Mouse (Mus musculus): ENCODE results near the gene Tmem179b. TPM values are rescaled to one million over a fixed set of nuclear protein-coding genes. Genes with fewer than 3 reads are reported as not detected.

The Tmem179b gene
- polyA plus RNA-seq, 1 experiment from 2014 or later, result 45.7 TPM

DNA sequence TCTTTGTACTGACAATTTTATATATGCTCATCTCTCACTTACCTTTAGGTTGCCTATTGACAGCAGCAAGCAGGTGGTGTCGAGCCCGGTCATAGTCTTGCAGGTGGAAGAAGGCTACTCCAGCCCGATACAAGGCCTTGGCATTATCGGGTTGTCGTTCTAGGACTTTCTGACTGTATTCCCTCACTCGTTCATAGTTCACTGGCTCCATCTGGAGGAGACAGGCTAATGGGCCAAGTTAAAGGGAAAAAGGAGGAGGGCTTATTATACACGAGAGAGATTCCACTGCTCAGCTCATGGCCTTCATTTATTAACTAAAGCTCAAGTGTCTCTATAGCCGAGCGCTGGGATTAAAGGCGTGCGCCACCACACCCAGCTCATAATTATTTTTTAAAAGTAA, 41.5 kb upstream of the Tmem179b start:
- no peak overlapping the region for H3K4me3 ChIP-seq (ENCODE audit: low read depth, low read length)
- H3K4me1 ChIP-seq (ENCODE audit: control insufficient read depth, insufficient read depth, low read length), result peaks cover 17% of the 10 kb centered on the region
- no peak for DNase-seq (ENCODE audit: low spot score, missing footprints)
- H3K9ac ChIP-seq (ENCODE audit: low read length), result no peak overlapping the region
- ATAC-seq (ENCODE audit: low FRiP score), result no peak
- H3K4me2 ChIP-seq, result no peak overlapping the region
- no peaks in the 10 kb centered on the region for H3K27me3 ChIP-seq (ENCODE audit: control insufficient read depth, insufficient read depth, low read length)
- H3K9me3 ChIP-seq (ENCODE audit: control insufficient read depth, low read length), result no peaks in the 10 kb centered on the region
- peaks cover 12% of the 10 kb centered on the region; the same call in 1 of the 2 replicates for H3K36me3 ChIP-seq (ENCODE audit: control insufficient read depth, insufficient read depth, low read length)
- no peak overlapping the region for H3K27ac ChIP-seq (ENCODE audit: low read depth, low read length)
- WGBS, result 83% methylated on average over 11 of the region's 11 CpGs

DNA sequence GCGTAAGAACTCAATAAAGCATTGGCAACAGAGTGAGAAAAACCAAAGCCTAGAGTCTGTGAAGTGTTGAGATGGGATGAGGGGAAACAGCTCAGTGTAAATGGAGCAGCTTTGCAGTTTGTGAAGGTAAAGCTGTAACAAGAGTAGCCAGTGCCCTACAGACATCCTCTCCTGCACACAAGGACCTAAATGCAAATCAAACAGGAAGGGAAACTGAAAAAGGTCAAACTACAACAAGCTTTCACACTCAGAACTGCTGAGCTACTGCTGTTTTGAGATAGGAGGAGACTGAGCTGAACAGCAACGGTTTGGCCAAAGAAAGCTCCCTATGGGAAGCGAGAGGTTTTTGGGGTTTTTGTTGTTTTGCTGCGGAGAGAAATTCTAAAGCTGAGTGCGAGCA, 32.5 kb upstream of the Tmem179b start:
- ATAC-seq (ENCODE audit: low FRiP score) (no peak), DNase-seq (ENCODE audit: low spot score, missing footprints) (no peak)
- Histone ChIP-seq H3K9me3 (ENCODE audit: control insufficient read depth, low read length) (no peaks in the 10 kb centered on the region), H3K27ac (ENCODE audit: low read depth, low read length) (no peak overlapping the region), H3K9ac (ENCODE audit: low read length) (no peak overlapping the region), H3K36me3 (ENCODE audit: control insufficient read depth, insufficient read depth, low read length) (peaks cover 21% of the 10 kb centered on the region; the same call in 1 of the 2 replicates), H3K4me1 (ENCODE audit: control insufficient read depth, insufficient read depth, low read length) (peaks cover 4% of the 10 kb centered on the region), H3K4me3 (ENCODE audit: low read depth, low read length) (no peak overlapping the region), H3K4me2 (no peak overlapping the region), H3K27me3 (ENCODE audit: control insufficient read depth, insufficient read depth, low read length) (no peaks in the 10 kb centered on the region)
- WGBS, result 95% methylated on average over 5 of the region's 5 CpGs

DNA sequence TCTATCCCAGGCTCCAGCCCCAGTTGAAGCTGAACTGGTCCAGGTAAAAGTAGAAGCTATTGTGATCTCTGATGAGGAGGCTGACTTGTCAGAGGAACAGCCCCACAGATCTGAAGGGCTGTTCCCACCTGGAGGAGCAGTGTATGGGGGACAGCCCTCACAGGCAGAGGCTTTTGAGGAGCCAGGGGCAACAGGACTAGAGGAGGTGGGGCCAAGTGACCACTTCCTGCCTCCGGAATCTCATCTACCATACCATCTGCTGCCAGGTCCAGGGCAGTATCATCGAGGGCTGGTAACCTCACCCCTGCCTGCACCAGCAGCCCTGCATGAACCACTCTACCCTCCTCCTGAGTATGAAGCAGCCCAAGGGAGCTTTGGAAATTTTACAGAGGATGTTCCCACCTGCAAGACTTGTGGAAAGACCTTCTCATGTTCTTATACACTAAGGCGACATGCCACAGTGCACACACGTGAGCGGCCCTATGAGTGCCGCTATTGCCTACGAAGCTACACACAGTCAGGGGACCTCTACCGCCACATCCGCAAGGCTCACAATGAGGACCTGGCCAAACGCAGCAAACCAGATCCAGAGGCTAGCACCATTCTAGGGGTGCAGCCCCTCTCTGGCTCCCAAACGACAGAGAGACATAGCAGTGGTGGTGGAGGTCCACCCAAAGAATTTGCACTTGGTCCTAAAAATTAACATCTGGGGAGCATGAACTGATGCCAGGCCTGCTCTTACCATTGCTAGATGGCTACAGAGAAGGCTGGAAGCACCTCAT, 29.8 kb upstream of the Tmem179b start:
- Histone ChIP-seq H3K9ac (ENCODE audit: low read length) (no peak overlapping the region), H3K4me1 (ENCODE audit: control insufficient read depth, insufficient read depth, low read length) (peaks cover 8% of the 10 kb centered on the region), H3K36me3 (ENCODE audit: control insufficient read depth, insufficient read depth, low read length) (peaks cover 8% of the 10 kb centered on the region; the same call in 1 of the 2 replicates), H3K4me2 (no peak overlapping the region), H3K27ac (ENCODE audit: low read depth, low read length) (no peak overlapping the region), H3K4me3 (ENCODE audit: low read depth, low read length) (no peak overlapping the region), H3K27me3 (ENCODE audit: control insufficient read depth, insufficient read depth, low read length) (no peaks in the 10 kb centered on the region), H3K9me3 (ENCODE audit: control insufficient read depth, low read length) (no peaks in the 10 kb centered on the region)
- 95% methylated on average over 11 of the region's 11 CpGs for WGBS
- DNase-seq (ENCODE audit: low spot score, missing footprints) (no peak), ATAC-seq (ENCODE audit: low FRiP score) (no peak)

DNA sequence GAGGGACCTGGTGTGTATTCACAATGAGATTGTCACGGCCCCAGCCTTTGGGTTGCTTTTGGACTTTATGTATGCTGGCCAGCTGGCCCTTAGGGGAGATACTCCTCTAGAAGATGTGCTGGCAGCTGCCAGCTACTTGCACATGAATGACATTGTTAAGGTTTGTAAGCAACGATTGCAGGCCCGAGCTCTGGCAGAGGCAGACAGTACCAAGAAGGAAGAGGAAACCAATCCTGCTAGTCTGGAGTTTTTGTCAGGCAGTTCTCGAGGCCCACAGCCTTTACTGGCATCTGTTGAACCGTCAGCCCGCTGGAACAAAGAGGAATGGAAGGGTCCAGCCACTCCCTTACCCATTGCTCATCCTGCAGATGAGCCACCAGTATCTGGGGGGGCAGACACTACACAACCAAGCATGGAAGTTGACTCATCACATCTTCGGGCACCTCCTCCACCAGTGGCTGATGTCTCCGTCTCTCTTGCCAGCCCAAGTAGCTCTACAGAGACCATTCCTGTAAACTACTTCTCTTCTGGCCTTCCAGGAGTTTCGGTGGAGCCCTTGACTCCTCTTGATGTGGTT, 29.0 kb upstream of the Tmem179b start:
- H3K4me1 ChIP-seq (ENCODE audit: control insufficient read depth, insufficient read depth, low read length), result peaks cover 8% of the 10 kb centered on the region
- H3K27me3 ChIP-seq (ENCODE audit: control insufficient read depth, insufficient read depth, low read length), result no peaks in the 10 kb centered on the region
- peaks cover 8% of the 10 kb centered on the region; the same call in 1 of the 2 replicates for H3K36me3 ChIP-seq (ENCODE audit: control insufficient read depth, insufficient read depth, low read length)
- no peak overlapping the region for H3K4me3 ChIP-seq (ENCODE audit: low read depth, low read length)
- WGBS, result 89% methylated on average over 9 of the region's 9 CpGs
- peak overlapping the region; percentile 33; the same call in 1 of the 2 replicates for H3K9ac ChIP-seq (ENCODE audit: low read length)
- no peak overlapping the region for H3K27ac ChIP-seq (ENCODE audit: low read depth, low read length)
- ATAC-seq (ENCODE audit: low FRiP score) (no peak), DNase-seq (ENCODE audit: low spot score, missing footprints) (no peak)
- H3K4me2 ChIP-seq, result peak overlapping the region; percentile 49
- no peaks in the 10 kb centered on the region for H3K9me3 ChIP-seq (ENCODE audit: control insufficient read depth, low read length)

DNA sequence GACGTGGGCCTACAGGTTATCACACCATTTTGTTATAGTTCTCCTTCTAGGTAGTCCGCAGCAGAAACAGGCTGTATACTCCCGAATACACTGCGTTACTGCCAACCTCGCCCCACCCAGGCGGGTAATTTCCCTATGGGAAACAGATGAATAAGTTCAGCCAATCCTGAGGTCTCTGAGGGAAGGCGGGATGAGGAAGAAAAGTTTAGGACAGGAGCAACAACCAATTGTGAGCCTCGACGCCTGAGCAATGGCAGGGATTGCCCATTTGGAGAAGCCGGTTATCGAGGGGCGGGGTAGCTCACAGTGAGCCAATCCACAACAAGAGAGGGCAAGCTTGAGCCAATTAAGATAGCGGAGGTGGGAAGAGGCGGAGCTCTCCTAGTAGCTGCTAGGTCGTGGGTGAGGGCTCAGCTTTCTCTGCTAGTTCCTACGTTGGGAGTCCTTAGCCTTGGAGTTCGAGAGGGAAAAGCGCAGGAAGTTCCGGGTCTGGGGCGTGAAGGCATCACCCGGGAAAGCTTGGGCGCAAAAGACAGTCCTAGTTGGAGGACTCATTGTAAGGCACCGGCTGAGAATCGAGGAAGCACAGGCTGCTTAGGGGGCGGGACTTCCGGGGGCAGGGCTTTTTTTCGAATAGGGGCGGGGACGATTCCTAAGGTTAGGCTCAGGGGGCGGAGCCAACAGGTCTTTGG, 28.0 kb upstream of the Tmem179b start, which contains the start of gene Zbtb3:
Gene Zbtb3, plus strand, starts transcription at position 426 of the 692 bp plus-strand sequence.
- under 1% methylated on average over 30 of the region's 30 CpGs for WGBS
- Histone ChIP-seq H3K4me1 (ENCODE audit: control insufficient read depth, insufficient read depth, low read length) (peaks cover 11% of the 10 kb centered on the region), H3K9ac (ENCODE audit: low read length) (peak within 1 kb of the TSS; percentile 70), H3K27me3 (ENCODE audit: control insufficient read depth, insufficient read depth, low read length) (no peaks in the 10 kb centered on the region), H3K4me3 (ENCODE audit: low read depth, low read length) (peak within 1 kb of the TSS; percentile 57), H3K4me2 (peak within 1 kb of the TSS; percentile 49), H3K9me3 (ENCODE audit: control insufficient read depth, low read length) (no peaks in the 10 kb centered on the region), H3K36me3 (ENCODE audit: control insufficient read depth, insufficient read depth, low read length) (peaks cover 8% of the 10 kb centered on the region; the same call in 1 of the 2 replicates), H3K27ac (ENCODE audit: low read depth, low read length) (peak within 1 kb of the TSS; percentile 65; the same call in 1 of the 2 replicates)
- peak; percentile 98 for ATAC-seq (ENCODE audit: low FRiP score)
- peak; percentile 99 for DNase-seq (ENCODE audit: low spot score, missing footprints)

DNA sequence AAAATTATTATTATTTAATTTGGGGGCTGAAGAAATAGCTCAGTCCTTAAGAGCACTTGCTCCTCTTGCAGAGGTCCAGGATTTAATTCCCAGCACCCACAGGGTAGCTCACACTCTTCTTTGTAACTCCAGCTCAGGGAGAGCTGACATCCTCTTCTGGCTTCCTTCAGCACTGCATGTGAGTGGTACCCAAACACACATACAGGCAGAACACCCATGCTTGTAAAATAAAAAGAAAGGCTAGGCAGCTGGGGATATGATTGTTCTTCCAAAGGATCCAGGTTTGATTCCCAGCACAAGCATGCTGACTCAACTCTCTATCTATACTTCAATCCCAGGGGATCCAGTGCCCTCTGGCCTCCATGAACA, 24.7 kb upstream of the Tmem179b start:
- Histone ChIP-seq H3K4me1 (ENCODE audit: control insufficient read depth, insufficient read depth, low read length) (peaks cover 11% of the 10 kb centered on the region), H3K27ac (ENCODE audit: low read depth, low read length) (no peak overlapping the region), H3K9ac (ENCODE audit: low read length) (no peak overlapping the region), H3K9me3 (ENCODE audit: control insufficient read depth, low read length) (no peaks in the 10 kb centered on the region), H3K4me2 (no peak overlapping the region; the same call in 1 of the 2 replicates), H3K27me3 (ENCODE audit: control insufficient read depth, insufficient read depth, low read length) (no peaks in the 10 kb centered on the region), H3K4me3 (ENCODE audit: low read depth, low read length) (no peak overlapping the region), H3K36me3 (ENCODE audit: control insufficient read depth, insufficient read depth, low read length) (peaks cover 2% of the 10 kb centered on the region; the same call in 1 of the 2 replicates)
- DNase-seq (ENCODE audit: low spot score, missing footprints) (no peak), ATAC-seq (ENCODE audit: low FRiP score) (no peak)

DNA sequence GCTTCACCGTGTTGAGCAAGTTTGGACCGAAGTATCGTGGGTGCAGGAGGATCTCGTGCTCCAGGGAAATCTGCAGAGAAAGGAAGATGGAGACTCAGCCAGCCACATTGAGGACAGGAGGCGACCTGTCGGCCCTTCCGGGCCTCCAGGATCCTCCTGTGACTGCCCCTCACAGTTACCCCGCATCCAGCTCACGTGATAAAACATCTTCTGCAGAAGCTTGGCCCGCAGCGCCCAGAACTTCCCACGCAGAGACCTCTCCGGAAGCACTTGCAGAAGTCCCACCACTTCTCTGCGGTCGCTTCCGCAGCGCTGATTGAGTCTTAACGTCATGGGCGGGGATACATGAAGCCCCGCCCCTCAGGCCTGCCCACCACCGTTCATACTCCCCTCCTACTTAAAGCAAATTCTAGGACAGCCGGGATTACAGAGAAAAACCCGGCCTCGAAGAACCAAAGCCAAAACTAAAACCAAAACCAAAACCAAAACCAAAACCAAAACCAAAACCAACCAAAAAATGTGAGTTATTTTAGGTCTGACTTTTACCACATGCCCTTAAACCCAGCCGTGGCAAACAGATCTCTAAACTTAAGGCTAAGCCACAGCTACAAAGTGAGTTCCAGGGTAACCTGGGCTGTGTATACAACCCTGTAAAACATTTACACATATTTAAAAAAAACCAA, 24.1 kb upstream of the Tmem179b start, which contains the start of gene Polr2g:
Gene Polr2g, minus strand, starts transcription at position 314 of the 683 bp plus-strand sequence.
- peak within 1 kb of the TSS; percentile 84 for H3K9ac ChIP-seq (ENCODE audit: low read length)
- WGBS, result 2% methylated on average over 25 of the region's 25 CpGs
- H3K27ac ChIP-seq (ENCODE audit: low read depth, low read length), result no peak within 1 kb of the TSS
- H3K9me3 ChIP-seq (ENCODE audit: control insufficient read depth, low read length), result no peaks in the 10 kb centered on the region
- peak within 1 kb of the TSS; percentile 88 for H3K4me2 ChIP-seq
- H3K4me1 ChIP-seq (ENCODE audit: control insufficient read depth, insufficient read depth, low read length), result peaks cover 11% of the 10 kb centered on the region
- peak; percentile 79 for ATAC-seq (ENCODE audit: low FRiP score)
- H3K27me3 ChIP-seq (ENCODE audit: control insufficient read depth, insufficient read depth, low read length), result no peaks in the 10 kb centered on the region
- H3K36me3 ChIP-seq (ENCODE audit: control insufficient read depth, insufficient read depth, low read length), result peaks cover 7% of the 10 kb centered on the region
- DNase-seq (ENCODE audit: low spot score, missing footprints), result peak; percentile 99
- H3K4me3 ChIP-seq (ENCODE audit: low read depth, low read length), result peak within 1 kb of the TSS; percentile 75

DNA sequence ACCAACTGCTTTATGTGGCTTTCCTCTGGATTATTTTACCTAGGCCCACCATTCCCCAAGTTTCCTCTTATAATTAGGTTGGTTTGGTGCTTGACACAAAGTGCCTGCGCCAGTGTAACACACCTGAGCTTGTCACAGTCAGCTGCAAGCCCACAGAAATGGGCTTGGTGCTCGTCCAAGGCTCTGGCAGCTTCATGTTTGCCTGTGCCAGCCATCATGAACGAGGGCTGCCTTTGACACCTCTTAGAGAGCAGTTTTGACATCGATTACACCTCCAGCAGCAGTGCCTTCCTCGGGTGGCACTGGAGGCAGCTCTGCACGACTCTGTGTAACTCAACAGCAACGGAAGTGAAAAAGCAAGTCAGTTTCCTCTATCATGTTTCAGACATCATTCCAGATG, 15.9 kb upstream of the Tmem179b start:
- no peaks in the 10 kb centered on the region for H3K9me3 ChIP-seq (ENCODE audit: control insufficient read depth, low read length)
- H3K27ac ChIP-seq (ENCODE audit: low read depth, low read length), result no peak overlapping the region
- H3K9ac ChIP-seq (ENCODE audit: low read length), result no peak overlapping the region
- H3K4me2 ChIP-seq, result no peak overlapping the region
- H3K27me3 ChIP-seq (ENCODE audit: control insufficient read depth, insufficient read depth, low read length), result no peaks in the 10 kb centered on the region
- no peak for DNase-seq (ENCODE audit: low spot score, missing footprints)
- H3K4me1 ChIP-seq (ENCODE audit: control insufficient read depth, insufficient read depth, low read length), result 0 out of 2 replicates have a peak, but pooled peaks cover 3% of the 10 kb centered on the region
- H3K36me3 ChIP-seq (ENCODE audit: control insufficient read depth, insufficient read depth, low read length), result peaks cover 12% of the 10 kb centered on the region
- H3K4me3 ChIP-seq (ENCODE audit: low read depth, low read length), result no peak overlapping the region
- 86% methylated on average over 7 of the region's 7 CpGs for WGBS
- no peak for ATAC-seq (ENCODE audit: low FRiP score)

Data from midbrain, embryonic 11.5 days (tissue).